Mouse (Mus musculus): ENCODE measurements around the gene Pitx2. TPM values are rescaled to one million over a fixed set of nuclear protein-coding genes. Genes with fewer than 3 reads are reported as not detected.

Gene Pitx2
- total RNA-seq, 2 experiments from 2014 or later: not detected

GRCm38 (mm10) chr3:129201156-129201555 is 1.5 kb downstream of the Pitx2 start:
- ATAC-seq (replicated peaks; ENCODE audit: low FRiP score, poor library complexity, severe bottlenecking): no peak

GRCm38 (mm10) chr3:129201681-129202255 is 2.1 kb downstream of the Pitx2 start:
- ATAC-seq (replicated peaks; ENCODE audit: low FRiP score, poor library complexity, severe bottlenecking): no peak

DNA sequence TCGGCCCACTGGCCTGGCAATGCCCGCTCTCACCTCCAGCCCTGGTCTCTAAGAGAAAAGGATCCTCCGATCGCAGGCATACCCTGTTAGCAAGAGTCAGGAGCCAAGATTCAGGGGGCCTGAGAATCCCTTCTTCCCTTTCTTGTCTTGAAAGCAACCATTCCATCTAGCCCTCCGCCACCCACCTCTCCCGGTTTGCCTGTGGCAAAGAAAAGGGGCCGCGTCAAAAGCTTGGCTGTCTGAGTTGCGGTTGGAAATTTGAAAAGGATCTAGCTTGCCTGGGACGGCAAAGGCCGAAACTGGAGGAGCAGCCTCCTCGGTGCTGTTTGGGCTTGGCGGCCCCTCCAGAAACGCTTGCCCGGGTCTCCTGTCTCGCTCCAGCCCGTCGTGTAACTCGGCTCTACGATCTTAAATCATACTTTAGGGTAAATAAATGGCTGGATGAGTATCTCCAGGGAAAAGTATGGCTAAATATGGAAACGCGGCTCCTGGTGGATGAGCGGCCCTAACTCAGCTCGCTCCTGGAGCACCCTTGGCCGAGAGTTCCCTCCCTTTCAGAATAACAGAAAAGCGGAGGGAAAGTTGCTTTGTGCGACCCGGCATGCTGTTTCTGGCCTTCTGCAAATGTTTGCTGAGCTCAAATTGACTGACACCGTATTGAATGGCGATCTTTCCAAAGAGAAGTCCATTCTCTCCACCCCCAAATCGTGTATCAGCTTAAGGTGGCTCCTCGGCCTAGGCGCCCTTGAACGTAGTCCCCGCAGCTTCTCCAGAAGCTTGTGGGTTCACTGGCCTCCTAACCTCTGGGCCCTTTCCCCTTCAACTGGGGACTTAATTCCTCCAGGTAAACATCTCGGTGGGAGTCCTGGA is 3.4 kb downstream of the Pitx2 start:
- no peak for ATAC-seq (replicated peaks; ENCODE audit: low FRiP score, poor library complexity, severe bottlenecking)

DNA sequence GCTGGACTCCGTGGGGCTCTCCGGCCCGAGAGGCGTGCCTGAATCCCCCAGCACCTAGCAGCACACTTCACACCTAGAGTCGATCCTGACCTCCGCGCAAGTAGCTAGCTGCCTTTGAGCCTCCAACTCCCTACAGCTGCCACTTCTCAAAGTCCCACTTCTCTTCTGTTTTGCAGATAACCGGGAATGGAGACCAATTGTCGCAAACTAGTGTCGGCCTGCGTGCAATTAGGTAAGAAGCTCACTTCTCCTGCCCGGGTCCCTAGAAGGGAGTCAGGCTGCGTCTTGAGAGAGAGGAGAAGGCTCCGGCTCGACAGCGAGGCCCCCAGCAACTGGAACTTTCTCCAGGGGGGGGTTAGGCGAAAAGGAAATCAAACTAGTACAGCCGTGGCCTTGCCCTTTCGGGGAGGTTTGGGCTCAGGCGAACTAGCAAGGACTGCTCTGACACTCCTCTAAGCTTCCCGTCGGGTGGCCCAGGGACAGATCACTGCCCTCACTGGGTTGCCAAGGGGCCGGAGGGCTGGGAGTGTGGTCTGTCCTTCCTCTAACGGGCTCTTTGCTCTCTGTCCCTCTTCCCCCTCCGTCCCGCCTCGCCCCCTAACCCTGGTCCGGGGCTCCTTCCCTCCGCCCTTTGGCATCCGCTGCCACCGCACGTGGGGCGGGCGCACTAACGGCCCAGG is 4.2 kb downstream of the Pitx2 start:
- ATAC-seq (replicated peaks; ENCODE audit: low FRiP score, poor library complexity, severe bottlenecking): no peak

DNA sequence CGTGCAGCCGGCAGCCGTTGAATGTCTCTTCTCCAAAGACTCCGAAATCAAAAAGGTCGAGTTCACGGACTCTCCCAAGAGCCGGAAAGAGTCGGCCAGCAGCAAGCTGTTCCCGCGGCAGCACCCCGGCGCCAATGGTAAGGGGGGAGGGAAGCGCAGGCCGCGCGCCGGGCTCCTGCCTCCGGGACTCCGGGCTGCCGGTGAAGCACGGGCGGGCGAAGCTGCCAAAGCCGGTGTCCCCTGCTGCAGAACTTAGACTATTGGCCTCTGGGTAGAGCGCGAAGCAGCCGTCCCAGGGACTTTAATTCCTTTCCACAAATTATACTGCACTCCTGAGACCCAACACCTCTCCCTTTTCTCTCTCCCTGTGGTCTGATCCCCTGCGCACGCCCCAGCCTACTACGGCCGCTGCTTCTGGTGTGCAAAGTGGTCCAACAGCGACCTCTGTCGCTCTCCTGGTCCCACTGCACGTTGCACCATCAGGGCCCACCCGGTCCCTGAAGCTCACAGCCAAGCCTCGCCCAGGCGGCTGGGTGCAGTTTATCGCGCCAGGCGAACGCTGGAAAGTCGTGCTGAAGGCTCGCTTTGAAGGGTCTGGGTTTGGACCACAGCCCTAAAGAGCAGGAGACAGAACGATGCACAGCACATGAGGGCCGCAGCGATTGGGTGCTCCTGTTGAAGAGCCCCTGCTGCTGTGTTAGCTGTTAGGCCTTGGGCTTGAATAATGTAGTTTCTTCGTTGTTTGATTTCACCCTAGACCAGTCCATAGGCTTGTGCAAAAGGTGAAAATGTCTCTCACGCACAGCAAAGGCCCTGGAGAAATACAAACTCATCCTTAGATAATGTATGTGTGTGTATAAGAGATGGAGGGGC is 5.0 kb downstream of the Pitx2 start:
- no peak for ATAC-seq (replicated peaks; ENCODE audit: low FRiP score, poor library complexity, severe bottlenecking)

DNA sequence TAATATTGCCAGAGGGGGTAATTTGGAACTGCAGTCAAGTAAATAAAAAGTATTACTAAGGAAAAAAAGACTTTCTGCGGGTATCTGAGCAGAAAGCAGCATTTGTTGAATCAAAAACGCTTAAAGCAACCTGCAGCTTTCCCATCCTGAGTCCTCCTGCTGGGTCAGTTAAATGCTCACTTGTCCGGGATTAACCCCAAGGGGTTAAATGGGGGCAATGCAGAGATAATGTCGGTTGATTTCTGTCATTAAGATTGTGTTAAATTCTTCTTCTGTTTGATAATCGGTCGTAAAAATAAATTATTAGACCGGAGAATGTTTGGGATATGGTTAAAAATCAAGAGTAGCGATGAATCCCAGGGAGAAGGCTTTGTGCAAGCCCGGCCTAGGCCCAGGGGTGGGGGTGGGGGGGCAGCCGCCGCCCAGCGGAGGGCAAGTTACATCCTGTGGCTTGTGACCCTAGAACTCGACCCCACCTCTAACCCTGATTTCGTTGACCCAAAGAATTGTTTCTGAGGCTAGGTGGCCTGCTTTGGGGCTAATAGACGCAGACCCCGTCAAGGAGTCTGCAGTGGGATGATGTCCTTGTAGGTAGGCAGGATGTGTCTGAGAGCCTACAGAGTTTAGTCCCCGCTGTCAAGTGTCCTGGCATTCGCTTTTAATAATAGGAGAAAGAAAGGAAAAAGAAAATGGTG is 6.0 kb downstream of the Pitx2 start:
- ATAC-seq (replicated peaks; ENCODE audit: low FRiP score, poor library complexity, severe bottlenecking): no peak

GRCm38 (mm10) chr3:129206776-129207175 is 7.1 kb downstream of the Pitx2 start:
- no peak for ATAC-seq (replicated peaks; ENCODE audit: low FRiP score, poor library complexity, severe bottlenecking)

GRCm38 (mm10) chr3:129207231-129208030 is 7.8 kb downstream of the Pitx2 start:
- ATAC-seq (replicated peaks; ENCODE audit: low FRiP score, poor library complexity, severe bottlenecking): no peak

DNA sequence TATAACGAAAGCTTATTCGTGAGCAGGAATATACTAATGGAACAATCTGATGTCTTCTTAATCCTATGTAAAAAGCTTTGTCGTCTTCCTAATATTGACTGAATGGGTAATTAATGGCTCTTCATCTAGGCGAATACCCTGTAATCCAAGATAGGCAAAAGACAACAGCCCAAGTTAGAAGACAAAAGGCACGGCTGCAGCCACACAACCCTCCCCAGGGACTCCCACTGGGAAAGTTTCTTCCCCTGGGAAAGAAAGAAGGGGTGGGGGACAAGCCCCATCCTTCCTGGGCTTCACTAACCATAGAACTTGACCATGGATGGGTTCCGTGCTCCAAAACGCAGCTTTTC is 8.3 kb downstream of the Pitx2 start:
- ATAC-seq (replicated peaks; ENCODE audit: low FRiP score, poor library complexity, severe bottlenecking): no peak

DNA sequence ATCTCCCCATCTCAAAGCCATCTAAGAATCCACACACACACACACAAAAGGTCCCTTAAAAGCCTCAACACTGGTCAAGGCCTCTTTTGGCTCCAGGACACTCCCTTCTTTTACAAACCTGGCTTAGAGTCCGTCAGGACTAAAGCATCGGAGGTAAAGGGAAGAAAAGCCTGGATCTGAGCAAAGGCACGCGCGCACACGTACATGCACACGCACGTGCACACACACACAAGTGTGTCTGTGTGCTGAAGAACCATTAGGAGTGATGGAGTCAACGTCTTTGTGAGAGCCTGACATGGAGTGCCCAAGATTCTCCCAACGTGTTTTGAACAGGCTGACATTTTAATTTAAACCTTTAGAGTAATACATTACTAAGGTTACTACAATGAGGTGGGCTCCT is 8.7 kb downstream of the Pitx2 start:
- ATAC-seq (replicated peaks; ENCODE audit: low FRiP score, poor library complexity, severe bottlenecking): no peak

GRCm38 (mm10) chr3:129209266-129209665 is 9.6 kb downstream of the Pitx2 start:
- no peak for ATAC-seq (replicated peaks; ENCODE audit: low FRiP score, poor library complexity, severe bottlenecking)

DNA sequence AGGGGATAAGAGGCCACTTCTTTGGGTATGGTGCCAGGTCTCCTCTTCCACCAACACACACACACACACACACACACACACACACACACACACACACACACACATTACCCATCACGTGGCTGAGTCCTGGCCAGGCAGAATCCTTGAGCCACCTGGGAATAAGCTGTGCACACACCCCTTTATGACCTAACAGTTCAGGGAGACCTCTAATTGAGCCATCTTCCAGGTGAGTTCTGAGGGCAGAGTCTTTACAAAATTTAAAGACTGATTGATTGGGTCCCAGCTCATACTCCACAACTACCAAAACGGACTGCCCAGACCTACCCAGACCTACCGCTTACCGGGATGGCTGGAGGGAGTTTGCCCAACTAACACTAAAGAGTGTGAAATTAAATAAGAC is 10.1 kb downstream of the Pitx2 start:
- ATAC-seq (replicated peaks; ENCODE audit: low FRiP score, poor library complexity, severe bottlenecking): no peak

DNA sequence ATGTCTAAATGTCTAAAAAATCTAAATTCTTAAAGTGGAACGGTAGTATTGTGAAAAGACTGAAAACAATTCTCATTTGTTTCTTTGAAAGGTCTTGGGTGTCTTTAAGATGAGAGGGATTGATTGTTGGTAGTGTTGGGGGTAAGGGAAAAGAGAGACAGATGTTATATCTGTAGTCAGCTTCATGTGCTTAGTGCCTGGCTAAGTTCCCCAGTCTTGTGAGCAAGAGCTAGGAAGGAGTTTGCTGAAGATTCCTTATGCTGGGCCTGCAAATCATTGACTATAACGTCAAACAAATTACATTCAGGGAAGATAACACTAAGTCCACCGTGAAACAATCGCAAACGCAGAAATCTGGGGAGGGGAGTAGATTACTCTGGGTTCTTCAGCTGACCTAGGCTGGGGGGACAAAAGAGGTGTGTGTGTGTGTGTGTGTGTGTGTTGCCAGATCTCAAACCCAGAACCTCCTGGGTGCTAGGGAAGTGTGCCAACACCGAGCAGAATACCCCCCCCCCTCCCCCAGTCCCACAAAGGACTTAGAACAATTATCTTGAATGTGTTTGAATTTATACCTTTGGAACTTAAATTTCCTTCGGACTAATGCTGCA is 12.5 kb downstream of the Pitx2 start:
- no peak for ATAC-seq (replicated peaks; ENCODE audit: low FRiP score, poor library complexity, severe bottlenecking)

DNA sequence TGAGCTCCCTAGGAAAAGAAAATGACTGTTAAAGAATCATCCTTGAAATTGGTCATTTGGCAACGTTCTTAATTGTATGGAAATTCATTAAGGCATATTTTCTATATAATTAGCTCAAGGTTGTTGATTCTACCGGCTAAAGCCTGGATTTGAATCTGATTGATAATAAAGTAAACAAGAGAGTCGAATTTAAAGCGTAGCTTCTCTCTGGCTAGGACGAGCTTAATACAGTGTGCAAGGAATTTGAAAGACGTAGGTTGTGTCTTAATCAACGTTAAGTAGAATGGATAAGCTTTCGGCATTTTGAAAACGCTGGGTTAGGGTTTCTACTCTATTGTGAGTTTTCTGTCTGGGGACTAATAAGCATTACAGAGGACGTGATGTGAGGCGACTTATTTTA is 13.1 kb downstream of the Pitx2 start:
- no peak for ATAC-seq (replicated peaks; ENCODE audit: low FRiP score, poor library complexity, severe bottlenecking)

DNA sequence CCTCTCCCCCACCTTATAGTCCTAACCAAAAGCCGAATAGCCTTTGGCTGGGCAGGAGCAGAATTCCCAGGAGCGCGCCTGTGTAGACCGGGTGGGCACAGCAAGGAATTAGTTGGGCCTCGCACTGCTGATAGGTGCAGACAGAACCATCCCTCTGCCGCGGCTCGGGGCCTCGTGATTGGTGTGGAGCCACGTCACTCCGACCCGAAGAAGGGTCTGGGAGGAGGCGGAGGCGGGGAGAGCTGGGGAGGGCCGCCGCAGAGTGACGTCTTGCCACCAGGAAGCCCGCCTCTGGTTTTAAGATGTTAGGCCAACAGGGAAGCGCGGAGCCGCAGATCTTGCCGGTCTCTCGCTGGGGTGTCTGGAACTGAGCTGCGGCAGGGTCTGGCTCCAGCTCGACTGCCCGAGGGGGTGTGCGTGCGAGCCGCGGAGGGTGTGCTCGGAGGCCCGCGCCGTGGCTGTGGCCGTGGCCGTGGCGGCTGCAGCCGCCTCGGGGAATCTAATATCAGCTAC is 14.0 kb downstream of the Pitx2 start:
- no peak for ATAC-seq (replicated peaks; ENCODE audit: low FRiP score, poor library complexity, severe bottlenecking)

- no peak for ATAC-seq (replicated peaks; ENCODE audit: low FRiP score, poor library complexity, severe bottlenecking)
Measured at GRCm38 (mm10) chr3:129214146-129214665, 14.5 kb downstream of the Pitx2 start.

- no peak for ATAC-seq (replicated peaks; ENCODE audit: low FRiP score, poor library complexity, severe bottlenecking)
Measured at GRCm38 (mm10) chr3:129214666-129215161, 15.0 kb downstream of the Pitx2 start.

Data from erythroid progenitor cell, adult 5-6 weeks (primary cell).